Mouse (Mus musculus) lung, embryonic 14.5 days (tissue): ENCODE data around the gene Gm21118. TPM values are rescaled to one million over a fixed set of nuclear protein-coding genes. Genes with fewer than 3 reads are reported as not detected.
"Not testable (repeated sequence)": the region's sequence is repeated elsewhere in the genome, so short reads cannot be mapped to it uniquely, and the experiment has no call there.

Experiments
- ATAC-seq: fragments of 200-750 bp; cut with Nextera tagmentation; 2 replicates; pipeline ENCODE4 v1.8.0; 2017; ENCODE audit warnings: mild to moderate bottlenecking, moderate TSS enrichment, moderate library complexity; ENCODE audit not compliant: insufficient read depth
- DNase-seq: peaks from one replicate; pipeline ENCODE4 v3.0.0-alpha.2; 2015
- H3K27ac ChIP-seq: fragments of 300-500 bp; sonication (generic); 2 replicates; pipeline ENCODE4 v1.5.1; 2014; ENCODE audit warnings: low read depth, mild to moderate bottlenecking, moderate library complexity
- H3K27me3 ChIP-seq: fragments of 300-500 bp; sonication (generic); 2 replicates; pipeline ENCODE4 v1.6.1; 2014; ENCODE audit warnings: low read length, control low read depth; ENCODE audit not compliant: insufficient read depth
- H3K36me3 ChIP-seq: fragments of 300-500 bp; sonication (generic); 2 replicates; pipeline ENCODE4 v1.6.1; 2014; ENCODE audit warnings: control low read depth; ENCODE audit not compliant: insufficient read depth
- H3K4me1 ChIP-seq: fragments of 300-500 bp; sonication (generic); 2 replicates; pipeline ENCODE4 v1.6.1; 2014; ENCODE audit warnings: antibody characterized with exemption, control low read depth; ENCODE audit not compliant: insufficient read depth
- H3K4me2 ChIP-seq: fragments of 300-500 bp; sonication (generic); 2 replicates; pipeline ENCODE4 v1.6.1; 2014; ENCODE audit warnings: mild to moderate bottlenecking
- H3K4me3 ChIP-seq: fragments of 300-500 bp; sonication (generic); 2 replicates; pipeline ENCODE4 v1.5.1; 2014; ENCODE audit warnings: low read depth, low read length
- H3K9ac ChIP-seq: fragments of 300-500 bp; sonication (generic); 2 replicates; pipeline ENCODE4 v1.6.1; 2014
- H3K9me3 ChIP-seq: fragments of 300-500 bp; sonication (generic); 2 replicates; pipeline ENCODE4 v1.6.1; 2016; ENCODE audit warnings: low read depth, low read length, control low read depth
- WGBS: fragments of 180-500 bp; shearing (Covaris S2); extraction: QIAGEN DNeasy Blood & Tissue Kit; methylation state at CpG from one replicate; pipeline ENCODE4 v1.1.7; 2014; 5-methylcytosine and 5-hydroxymethylcytosine counted together
- polyA plus RNA-seq: library from polyadenylated mRNA; unstranded; fragments of >200 nt; fragmentation: Nextera tagmentation; extraction: Ambion mirVana; gene quantifications from 2 replicates; pipeline ENCODE4 v1.2.1, GENCODE M21; 2014

Gm21118 gene
- polyA plus RNA-seq: not detected in 2 replicates

GRCm38 (mm10) chrY:70273542-70273941 lies at the start of gene Gm21118:
Gene Gm21118 (minus strand): TSS chrY:70273642.
- no CpG with 5 or more reads among the region's 4 CpGs for WGBS
- H3K4me3 ChIP-seq, ATAC-seq, H3K27me3 ChIP-seq, H3K27ac ChIP-seq, H3K4me1 ChIP-seq, H3K9me3 ChIP-seq, H3K4me2 ChIP-seq, H3K36me3 ChIP-seq, H3K9ac ChIP-seq, DNase-seq: not testable (repeated sequence)

GRCm38 (mm10) chrY:70303187-70303586 lies 29.7 kb upstream of the Gm21118 start, which contains the start of the genes Gm29423 and Gm29644:
Gene Gm29423 (minus strand): TSS chrY:70303287.
Gene Gm29644 (minus strand): TSS chrY:70303343.
- H3K4me1 ChIP-seq, ATAC-seq, H3K9ac ChIP-seq, H3K27ac ChIP-seq, H3K4me3 ChIP-seq, H3K9me3 ChIP-seq, DNase-seq, H3K4me2 ChIP-seq, H3K36me3 ChIP-seq, H3K27me3 ChIP-seq: not testable (repeated sequence)
- WGBS: no CpG with 5 or more reads among the region's 2 CpGs

Other genes starting within 250 kb of the Gm21118 start
- not detected in 2 replicates for gene Gm29423, start 29.6 kb upstream of the Gm21118 start, polyA plus RNA-seq
- gene Gm29644, start 29.7 kb upstream of the Gm21118 start, polyA plus RNA-seq: not detected in 2 replicates
- not detected in 2 replicates for gene Gm20888, start 168.2 kb upstream of the Gm21118 start, polyA plus RNA-seq